Mouse (Mus musculus): Measurements from ENCODE around the gene Trpc4.

DNA sequence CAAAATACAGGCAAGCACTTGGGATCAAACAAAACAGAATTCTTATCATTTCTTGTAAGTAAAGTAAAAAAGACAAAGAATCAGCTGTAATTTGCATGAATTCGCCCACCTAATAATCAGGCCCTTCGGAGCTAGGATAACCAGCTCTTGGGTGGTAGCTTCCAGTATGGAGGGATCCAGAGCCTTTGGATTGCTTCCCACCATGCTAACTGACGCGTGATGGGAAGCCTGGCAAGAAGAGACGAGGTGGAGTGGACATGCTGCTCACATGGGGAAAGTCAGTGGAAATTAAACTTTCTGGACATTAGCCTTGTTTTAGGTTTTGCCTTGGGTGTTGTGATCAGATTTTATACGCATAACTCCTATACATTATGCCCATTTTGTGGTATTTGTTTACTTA is 93.5 kb downstream of the Trpc4 start:
- TF ChIP-seq GATA1 (IDR thresholded peaks at IDR 0.05; ENCODE audit: low read length) (no peak), TAL1 (IDR thresholded peaks at IDR 0.05; ENCODE audit: low read length) (no peak)
